Mouse (Mus musculus) kidney, adult 11 months (tissue): ENCODE measurements around the gene Nup214.

Experiments used
- DNase-seq: peaks from one replicate; pipeline ENCODE4 v3.0.0; 2022

Gene Nup214

DNA sequence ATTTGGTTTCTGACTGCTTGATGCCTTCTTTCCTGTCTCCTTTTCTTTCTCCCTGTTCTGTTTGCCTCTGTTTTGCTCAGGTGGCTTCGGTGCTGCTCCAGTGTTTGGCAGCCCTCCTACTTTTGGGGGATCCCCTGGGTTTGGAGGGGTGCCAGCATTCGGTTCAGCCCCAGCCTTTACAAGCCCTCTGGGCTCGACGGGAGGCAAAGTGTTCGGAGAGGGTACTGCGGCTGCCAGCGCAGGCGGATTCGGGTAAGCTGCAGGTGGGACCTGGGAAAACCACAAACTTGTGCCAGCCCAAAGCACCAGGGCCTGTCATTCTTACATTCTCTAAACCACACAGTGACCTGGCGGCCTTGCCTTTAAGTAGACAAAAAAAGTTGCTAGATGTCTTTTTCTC lies 73.1 kb downstream of the Nup214 start:
- no peak for DNase-seq

DNA sequence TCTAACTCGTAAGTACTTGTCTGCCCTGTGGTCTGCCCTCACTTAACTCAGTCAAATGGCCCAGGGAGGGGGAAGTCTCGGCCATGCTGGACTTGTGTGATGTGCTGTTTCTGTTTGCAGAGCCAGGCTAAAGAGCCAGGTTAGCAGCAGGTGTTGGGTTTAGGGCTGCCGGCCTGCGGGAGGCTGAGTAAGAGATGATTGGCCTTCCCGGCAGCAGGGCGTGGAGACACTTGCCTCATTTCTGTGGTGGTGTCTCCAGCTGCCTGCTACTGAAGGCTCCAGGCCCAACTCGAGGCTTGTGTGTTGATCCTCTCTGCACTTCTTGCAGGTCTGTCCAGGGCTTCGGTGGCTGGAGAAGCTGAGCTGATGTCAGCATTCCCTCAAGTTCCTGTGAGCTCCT lies 77.6 kb downstream of the Nup214 start:
- DNase-seq, result no peak

GRCm38 (mm10) chr2:32052418-32052817 lies 78.2 kb downstream of the Nup214 start:
- no peak for DNase-seq

DNA sequence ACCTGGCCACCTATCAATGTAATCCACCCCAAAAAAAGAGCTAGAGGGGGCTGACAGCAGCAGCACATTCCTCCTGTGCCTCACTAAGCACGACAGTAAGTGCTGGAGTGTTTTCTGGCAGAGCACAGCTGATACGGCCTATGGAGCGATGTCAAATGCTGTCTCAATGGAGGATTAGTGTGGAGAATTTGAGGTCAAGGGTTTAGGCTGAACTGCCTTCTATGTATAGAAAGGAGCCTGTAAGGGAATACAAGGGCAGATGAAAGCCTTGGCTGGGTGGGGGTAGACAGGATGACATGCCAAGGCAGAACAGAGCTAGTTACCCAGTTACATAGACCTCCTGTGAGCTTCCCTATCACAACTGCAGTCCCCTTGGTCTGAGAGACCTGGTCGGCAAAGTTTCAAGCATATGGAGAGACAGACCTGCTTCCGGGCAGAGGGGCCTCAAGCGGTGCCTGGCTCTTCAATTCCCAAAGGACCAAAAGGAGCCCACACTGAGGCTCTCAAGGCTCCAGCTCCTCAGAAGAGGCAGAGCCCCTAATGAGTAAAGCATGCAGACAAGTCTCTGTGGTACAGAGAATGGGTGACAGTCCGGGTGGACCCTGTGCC lies 81.2 kb downstream of the Nup214 start:
- DNase-seq, result no peak

GRCm38 (mm10) chr2:32056524-32056923 lies 82.3 kb downstream of the Nup214 start:
- DNase-seq, result no peak

- no peak for DNase-seq
These were observed 83.1 kb downstream of the Nup214 start for GRCm38 (mm10) chr2:32057360-32057759.

GRCm38 (mm10) chr2:32057794-32058193 lies 83.6 kb downstream of the Nup214 start:
- no peak for DNase-seq

GRCm38 (mm10) chr2:32058241-32058640 lies 84.0 kb downstream of the Nup214 start:
- no peak for DNase-seq

GRCm38 (mm10) chr2:32058716-32059115 lies 84.5 kb downstream of the Nup214 start:
- DNase-seq, result no peak

DNA sequence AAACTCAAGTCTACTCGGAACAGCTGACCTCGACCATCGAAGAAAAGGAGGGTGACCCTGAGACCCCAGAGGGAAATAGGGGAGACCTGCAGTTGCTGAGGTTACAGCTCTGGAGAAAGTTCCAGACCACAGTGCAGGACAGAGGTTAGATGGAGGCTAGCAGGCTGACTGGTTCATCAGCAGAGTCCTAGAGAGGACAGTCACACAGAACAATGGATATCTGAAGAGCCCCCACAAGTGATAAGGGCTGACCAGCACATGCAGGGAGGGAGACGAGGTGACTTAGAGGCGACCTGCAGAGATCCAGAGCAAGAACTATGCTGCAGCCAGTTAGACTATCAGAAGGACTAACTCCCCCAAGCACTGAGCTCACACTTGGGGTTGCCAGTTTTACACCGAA lies 85.4 kb downstream of the Nup214 start:
- DNase-seq, result no peak

- DNase-seq, result no peak
These were observed 86.1 kb downstream of the Nup214 start for GRCm38 (mm10) chr2:32060228-32060805.

GRCm38 (mm10) chr2:32061189-32061588 lies 87.0 kb downstream of the Nup214 start:
- no peak for DNase-seq

GRCm38 (mm10) chr2:32061722-32062505 lies 87.7 kb downstream of the Nup214 start:
- no peak for DNase-seq

- DNase-seq, result no peak
These were observed 88.6 kb downstream of the Nup214 start for GRCm38 (mm10) chr2:32062626-32063410.

DNA sequence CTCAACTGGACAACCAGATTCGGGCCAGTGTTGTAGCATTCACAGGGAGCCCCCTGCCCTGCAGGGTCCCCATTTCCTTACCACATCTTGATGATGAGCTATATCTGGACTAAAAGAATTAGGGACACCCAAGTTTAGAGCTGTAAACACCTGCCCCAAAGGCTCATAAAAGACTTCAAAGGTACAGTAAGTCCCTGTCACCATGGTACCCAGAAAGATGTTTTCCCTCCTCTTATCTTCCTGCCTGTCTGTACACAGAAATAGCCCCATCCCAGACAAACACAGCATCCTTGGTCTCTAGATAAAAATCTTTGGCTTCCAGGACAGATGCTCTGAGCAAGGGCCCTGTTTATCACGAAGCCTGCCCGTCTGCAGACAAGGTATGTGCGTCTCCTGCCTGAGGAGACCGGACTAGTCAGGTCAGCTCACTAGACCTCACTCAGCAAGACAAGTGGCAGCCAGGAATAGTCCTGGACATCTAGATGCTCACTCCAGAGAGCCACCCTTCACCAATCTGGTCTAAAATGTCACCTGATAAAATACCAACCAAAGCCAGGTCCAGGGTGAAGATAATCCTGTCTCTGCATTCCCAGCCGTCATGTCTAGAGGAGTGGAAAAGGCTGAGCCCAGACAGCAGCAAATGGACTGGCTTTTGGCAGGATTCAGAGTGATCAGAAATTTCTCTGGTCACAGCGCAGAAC lies 89.4 kb downstream of the Nup214 start:
- no peak for DNase-seq

DNA sequence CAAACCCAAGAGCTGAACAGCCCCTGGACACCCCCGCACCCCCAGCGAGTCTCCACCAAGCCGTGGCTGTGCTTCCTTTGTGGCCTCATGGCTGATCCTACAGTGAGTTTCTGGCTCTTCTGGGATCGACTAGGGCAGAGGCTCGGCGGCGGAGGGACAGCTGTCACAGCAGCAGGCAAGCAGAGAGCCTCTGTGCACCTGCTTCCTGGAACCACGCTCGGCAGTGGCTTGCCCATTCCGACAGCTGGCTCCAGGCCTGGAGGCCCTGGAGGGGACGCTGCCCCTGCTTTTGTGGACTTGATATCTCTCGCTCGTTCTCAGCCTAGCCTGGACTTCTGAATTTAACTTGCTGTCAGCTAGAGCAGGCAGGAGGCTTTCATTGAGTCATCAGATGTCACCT lies 90.7 kb downstream of the Nup214 start:
- no peak for DNase-seq

- DNase-seq, result no peak
These were observed 91.1 kb downstream of the Nup214 start for GRCm38 (mm10) chr2:32065371-32065791.

DNA sequence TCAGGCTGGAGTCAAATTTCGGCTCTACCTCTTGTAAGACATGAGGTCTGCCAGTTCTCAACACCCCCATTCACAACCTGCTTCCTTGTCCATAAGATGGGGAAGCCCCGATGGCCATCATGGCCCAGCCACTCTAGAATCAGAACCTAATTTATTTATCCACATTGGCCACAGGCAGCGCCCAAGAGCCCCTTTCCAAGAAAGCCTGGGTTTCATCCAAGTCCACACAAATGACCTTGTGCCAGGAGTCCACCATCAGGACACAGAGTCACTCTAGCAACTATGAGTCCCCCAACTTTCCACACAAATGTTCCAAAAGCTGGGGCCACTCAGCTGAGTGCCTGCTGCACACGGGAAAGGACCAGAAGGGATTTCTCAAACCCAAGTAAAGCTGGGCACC lies 91.8 kb downstream of the Nup214 start:
- peak; percentile 44 for DNase-seq

GRCm38 (mm10) chr2:32068811-32069607 lies 94.8 kb downstream of the Nup214 start:
- DNase-seq, result no peak

GRCm38 (mm10) chr2:32070747-32071146 lies 96.5 kb downstream of the Nup214 start:
- no peak for DNase-seq

GRCm38 (mm10) chr2:32074404-32074803 lies 100.2 kb downstream of the Nup214 start:
- DNase-seq, result peak; percentile 90

DNA sequence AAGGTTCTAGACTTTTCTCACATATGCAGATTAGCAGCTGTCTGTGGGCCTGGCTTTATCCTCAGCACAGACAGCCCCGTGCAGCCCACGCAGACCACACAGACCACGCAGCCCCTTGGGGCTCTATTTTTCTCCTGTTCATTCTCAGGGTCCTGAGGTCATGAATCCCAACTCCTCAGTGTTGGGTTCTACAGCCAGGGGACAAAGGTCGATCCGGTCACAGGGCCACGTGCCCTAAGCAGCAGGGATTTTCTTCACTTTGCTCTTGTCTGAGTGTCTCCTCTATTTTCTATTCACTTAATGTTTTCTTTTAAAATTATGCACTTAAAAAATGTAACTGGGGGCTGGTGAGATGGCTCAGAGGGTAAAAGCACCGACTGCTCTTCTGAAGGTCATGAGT lies 101.1 kb downstream of the Nup214 start:
- peak; percentile 55 for DNase-seq
